Mouse (Mus musculus) thymus, postnatal 25 days (tissue): Measurements from ENCODE around the gene Scaf8.
"Not testable (repeated sequence)": the region's sequence is repeated elsewhere in the genome, so short reads cannot be mapped to it uniquely, and the experiment has no call there.

Source experiments
- DNase-seq: peaks from one replicate; pipeline ENCODE4 v3.0.0; 2022

Gene Scaf8

DNA sequence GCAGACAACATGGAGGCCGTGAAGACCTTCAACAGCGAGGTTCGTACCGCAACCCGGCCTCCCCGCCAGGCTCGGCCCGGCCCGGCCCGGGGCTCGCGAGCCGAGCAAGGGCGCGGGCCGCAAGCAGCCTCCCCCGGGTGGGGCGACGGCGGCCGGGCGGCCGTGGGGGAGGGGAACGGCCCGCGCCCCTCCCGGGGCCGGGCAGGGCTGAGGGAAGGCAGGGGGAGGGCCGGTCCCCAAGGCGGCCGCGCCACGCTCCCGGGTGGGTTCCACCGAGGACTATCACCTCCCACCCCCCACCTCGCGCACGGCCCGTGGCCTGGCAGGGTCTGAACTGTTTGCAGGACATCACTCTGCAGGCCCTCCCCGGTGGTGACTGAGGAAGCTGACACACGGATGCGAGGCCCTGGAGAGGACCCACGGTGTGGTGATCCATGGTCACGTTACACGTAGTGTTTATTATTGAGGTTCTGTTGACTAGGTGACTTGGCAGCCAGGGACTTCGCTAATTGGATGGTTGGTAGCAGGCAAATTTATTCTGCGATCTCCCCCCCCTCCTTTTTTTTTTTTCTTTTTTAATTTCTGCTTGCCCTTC lies 705 bp downstream of the Scaf8 start:
- DNase-seq: peak; percentile 57

- DNase-seq: not testable (repeated sequence)
Measured at GRCm38 (mm10) chr17:3120949-3121348, 6.2 kb downstream of the Scaf8 start.

GRCm38 (mm10) chr17:3123581-3123980 lies 8.8 kb downstream of the Scaf8 start:
- not testable (repeated sequence) for DNase-seq

DNA sequence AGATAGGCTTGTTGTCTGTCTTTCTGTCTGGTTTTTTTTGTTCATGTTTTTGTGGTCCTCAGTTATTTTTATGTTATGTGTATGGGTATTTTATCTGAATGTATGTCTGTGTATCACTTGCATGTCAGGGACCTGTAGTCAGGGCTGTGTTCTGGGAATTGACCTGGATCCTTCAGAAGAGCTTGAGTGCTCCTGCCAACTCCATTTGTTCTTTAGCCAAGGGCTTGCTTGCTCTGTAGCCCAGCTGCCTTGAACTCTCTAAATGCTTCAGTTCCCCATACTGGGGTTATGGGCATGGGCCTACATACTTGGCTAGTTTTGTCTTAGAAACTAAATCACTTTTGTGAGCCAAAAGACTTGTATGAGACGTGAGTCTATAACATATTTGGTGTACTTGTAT lies 13.9 kb downstream of the Scaf8 start:
- no peak for DNase-seq

DNA sequence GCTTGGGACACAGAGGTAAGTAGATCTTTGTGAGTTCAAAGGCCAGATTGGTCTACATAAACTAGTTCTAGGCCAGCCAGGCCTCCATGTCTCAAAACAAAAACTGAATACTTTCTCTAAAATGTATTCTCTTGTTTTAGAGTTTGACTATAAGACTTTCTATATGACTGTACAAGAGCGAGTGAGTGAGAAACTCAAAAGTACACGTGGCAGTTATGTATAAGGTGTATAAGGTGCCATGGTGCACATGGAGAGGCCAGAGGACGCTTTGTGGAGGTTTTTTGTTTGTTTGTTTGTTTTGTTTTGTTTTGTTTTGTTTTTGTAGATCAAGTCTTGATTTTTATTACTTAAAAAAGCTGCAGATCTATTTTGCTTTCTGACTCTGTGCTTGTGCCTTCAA lies 15.0 kb downstream of the Scaf8 start:
- no peak for DNase-seq

DNA sequence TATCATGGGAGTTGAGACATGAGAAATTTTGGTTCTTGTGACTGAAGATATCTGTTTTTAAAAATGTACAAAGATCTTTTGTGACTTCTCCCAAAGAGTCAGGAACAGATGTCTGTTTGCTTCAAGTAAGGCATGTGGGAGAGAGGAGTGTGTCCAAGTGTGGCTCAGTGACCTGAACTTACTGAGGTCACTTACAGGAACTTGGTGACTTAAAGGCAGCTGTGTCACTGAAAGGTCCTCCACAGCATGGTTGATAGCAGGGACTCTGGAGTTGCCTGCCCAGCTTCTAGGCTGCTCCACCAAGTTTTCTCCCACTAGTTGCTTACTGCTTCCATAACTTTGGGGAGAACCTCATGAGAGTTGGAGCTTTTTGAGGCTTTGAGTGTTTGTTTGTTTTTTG lies 20.6 kb downstream of the Scaf8 start:
- no peak for DNase-seq

GRCm38 (mm10) chr17:3136127-3136526 lies 21.4 kb downstream of the Scaf8 start:
- no peak for DNase-seq

- no peak for DNase-seq
Measured at GRCm38 (mm10) chr17:3138387-3138786, 23.6 kb downstream of the Scaf8 start.

GRCm38 (mm10) chr17:3140100-3140499 lies 25.3 kb downstream of the Scaf8 start:
- DNase-seq: no peak

DNA sequence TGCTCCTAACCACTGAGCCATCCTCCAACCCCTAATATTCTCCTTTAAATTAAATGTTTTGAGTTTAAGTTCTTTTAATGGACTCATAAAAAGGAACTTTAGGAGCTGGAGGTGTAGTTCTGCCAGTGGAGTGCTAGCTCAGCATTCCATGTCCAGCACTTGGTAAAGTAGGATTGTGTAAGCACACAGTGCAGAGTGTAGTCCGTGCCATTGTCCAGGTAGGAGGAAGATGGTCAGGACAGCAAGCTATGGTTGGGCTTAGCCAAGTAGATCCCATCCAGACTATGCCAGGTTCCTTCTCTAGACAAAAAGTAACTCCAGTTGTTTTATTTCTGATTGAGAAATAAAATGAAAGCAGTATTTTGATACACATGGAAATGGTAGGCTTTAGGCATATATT lies 34.1 kb downstream of the Scaf8 start:
- DNase-seq: no peak

DNA sequence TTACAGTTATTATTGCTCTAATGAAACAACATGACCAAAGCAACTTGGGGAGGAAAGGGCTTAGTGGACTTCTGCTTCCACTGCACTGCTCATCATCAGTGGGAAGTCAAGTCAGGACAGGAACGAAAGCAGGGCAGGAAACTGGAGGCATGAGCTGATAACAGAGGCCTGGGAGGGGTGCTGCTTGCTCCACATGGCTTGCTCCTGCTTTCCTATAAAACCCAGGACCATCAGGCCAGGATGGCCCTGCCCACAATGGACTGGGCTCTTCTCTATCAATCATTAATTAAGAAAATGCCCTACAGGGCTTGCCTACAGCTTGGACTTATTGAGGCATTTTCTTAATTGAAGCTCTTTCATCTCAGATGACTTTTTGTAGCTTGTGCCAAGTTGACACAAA lies 34.8 kb downstream of the Scaf8 start:
- DNase-seq: no peak

DNA sequence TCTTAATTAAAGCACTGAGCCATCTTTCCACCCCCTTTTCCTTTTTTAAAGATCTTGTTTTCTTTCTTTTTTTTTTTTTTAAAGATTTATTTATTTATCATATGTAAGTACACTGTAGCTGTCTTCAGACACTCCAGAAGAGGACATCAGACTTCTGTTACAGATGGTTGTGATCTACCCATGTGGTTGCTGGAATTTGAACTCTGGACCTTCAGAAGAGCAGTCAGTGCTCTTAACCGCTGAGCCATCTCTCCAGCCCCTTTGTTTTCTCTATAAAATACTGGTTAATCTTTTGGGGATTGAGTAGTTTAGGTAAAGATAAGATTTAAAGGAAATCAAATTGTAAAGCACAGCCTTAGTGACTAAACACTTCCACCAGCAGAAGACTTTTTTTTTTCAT lies 35.9 kb downstream of the Scaf8 start:
- not testable (repeated sequence) for DNase-seq

DNA sequence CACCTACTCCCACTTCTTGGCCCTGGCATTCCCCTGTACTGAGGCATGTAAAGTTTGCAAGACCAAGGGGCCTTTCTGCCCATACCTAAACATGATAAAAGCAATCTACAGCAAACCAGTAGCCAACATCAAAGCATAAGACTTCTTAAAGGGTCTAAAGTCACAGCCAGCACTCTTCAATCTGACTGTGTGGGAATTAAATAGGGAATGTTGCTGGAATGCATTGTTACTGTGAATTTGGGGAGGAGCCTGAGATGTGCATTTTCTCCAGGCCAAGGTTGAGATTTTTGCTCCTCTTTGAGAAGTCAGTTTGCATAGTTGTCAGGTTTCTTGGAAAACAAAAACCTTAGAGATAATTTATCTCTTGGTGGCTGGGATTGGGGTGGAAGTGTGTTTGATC lies 36.4 kb downstream of the Scaf8 start:
- DNase-seq: no peak

GRCm38 (mm10) chr17:3156176-3156575 lies 41.4 kb downstream of the Scaf8 start:
- peak; percentile 11 for DNase-seq

- DNase-seq: no peak
Measured at GRCm38 (mm10) chr17:3157016-3157415, 42.2 kb downstream of the Scaf8 start.

- DNase-seq: no peak
Measured at GRCm38 (mm10) chr17:3162905-3163304, 48.1 kb downstream of the Scaf8 start.

DNA sequence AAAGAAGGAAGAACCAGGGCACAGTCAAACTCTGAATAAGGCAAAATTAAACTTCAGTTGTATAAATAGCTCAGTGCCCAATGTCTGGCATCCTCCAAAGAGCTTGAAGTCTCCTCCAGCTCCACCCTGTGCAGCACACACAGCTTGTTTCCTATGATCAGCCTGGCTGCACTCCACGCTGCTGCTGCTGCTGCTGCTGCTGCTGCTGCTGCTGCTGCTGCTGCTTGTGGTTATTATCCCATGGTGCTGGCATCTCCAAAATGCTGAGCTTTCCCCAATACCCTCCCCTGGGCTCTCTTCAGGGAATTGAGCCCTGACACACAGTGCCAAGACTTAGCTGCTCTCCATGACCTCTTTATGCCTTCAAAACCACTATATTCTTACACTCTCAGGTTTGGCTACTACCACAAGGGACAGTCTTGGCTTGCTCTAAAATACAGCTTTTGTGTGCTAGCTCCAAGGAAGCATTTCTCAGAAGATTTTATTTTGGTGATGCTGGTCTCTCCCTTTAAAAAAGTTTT lies 65.7 kb downstream of the Scaf8 start:
- not testable (repeated sequence) for DNase-seq

DNA sequence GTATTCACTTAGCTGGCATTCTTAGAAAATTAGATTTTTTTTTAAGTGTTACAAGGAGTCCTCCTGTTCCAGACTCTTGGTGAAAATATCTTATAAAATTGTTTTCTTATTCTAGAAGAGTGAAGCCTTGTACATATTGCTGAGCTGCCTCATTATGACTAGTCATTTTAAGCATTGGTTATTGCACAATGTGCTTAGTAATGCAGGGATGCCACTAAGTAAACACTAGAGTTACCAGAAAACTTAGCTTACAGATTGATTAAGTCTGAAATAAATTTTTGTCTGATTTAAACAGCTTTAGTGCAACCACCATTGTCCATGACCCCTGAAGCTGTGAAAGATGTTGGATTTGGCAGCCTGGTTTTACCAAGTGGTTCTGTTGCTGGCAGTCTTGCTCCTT lies 80.7 kb downstream of the Scaf8 start:
- DNase-seq: not testable (repeated sequence)

DNA sequence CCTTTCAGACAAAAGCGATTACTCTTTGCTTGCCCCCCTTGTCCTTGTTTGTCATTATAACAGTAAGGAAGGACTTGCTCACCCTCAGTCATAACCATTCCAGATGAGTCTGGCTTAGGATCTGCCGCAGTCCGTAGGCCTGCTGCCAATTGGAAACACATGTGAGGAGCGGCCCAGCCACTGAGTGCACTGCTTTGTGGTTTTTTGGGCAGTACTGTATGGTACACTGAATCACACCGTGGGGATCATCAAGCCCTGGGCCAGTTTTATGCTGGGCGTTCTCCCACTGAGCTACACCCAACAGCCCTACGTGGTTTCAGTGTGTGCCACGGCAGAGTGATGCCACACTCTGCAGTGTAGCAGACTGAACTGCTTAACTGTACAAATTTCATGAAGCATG lies 85.6 kb downstream of the Scaf8 start:
- DNase-seq: no peak

DNA sequence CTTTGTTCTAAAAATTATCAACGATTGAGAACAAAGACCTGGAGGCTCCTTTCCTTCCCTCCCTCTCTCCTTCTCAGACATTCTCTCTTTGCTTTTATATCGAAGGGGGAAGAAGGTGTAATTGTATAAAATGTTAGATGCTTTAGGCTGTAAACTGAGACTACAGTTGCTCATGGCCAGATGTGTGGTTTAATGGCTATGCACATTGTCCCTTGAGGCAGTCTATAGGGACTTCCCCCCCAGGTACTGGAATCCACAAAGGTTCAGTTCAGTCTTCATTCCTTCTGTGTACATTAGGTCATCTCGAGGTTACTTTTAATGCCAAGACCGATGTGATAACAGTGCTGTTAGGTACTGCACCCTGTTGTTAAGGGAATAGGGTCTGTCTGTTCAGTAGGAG lies 89.1 kb downstream of the Scaf8 start:
- DNase-seq: no peak

DNA sequence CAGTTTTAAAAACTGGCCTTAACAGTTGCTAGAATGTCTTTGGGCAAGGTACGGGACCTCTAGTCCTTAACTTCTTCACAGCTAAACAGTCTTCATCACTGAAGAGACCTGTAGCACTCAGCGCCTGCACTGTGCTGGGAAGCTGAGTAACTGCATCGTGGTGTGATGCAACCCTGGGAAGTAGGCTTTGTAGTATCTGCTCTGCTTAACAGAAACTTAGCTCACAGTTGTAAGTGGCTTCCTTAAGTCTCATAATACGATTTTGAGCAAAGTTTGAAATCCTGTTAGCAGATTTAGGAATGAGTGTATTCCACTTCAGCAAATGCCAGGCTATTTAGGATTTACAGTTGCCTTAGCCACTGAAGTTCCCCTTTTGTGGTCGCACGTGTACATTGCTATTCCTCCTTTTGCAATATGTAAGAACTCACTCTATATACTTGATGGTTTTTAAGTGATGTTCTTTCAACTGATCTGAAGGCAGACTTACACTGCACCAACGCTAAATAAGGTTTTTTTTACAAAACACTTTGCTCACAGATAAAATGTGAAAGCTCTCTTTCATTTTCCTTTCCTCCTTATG lies 90.1 kb downstream of the Scaf8 start:
- DNase-seq: no peak

DNA sequence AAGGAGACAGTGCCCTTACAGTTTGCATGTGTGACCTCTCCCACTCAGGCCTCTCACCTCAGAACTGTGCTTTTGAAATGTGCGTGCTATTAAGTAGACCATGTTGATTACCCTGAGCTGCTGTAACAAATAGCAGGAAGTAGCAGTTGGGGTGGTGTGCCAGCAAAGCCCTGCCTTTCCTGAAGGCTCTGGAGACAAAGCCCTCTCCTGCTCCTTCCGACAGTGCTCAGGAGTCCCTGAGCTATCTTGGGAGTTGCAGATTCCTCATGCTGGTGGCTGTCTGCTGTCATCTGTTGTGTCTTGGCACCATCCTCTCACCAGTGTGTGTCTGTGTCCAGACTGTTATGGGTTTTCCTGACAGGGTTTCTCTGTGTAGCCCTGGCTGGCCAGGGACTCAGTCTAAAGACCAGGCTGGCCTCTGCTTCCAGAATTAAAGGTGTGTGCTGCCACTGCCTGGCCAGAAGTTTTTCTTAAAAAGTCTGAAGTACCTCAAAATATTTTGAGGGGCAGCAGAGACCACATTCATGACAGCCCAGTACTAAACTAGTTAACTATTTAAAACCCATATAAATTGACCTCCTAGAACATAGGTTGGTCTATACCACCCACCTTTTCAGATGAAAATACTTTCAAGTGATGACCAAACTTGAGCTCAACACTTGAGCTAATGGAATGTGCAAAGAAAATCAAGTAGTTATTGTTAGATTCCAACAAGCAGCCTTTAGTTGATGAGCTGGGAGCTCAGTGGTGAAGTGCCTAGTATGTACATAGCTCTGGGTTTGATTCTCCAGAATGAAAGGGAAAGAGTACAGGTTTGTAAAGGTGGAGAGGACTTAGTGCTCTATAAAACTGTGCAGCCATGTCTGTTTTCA lies 92.0 kb downstream of the Scaf8 start:
- DNase-seq: no peak

DNA sequence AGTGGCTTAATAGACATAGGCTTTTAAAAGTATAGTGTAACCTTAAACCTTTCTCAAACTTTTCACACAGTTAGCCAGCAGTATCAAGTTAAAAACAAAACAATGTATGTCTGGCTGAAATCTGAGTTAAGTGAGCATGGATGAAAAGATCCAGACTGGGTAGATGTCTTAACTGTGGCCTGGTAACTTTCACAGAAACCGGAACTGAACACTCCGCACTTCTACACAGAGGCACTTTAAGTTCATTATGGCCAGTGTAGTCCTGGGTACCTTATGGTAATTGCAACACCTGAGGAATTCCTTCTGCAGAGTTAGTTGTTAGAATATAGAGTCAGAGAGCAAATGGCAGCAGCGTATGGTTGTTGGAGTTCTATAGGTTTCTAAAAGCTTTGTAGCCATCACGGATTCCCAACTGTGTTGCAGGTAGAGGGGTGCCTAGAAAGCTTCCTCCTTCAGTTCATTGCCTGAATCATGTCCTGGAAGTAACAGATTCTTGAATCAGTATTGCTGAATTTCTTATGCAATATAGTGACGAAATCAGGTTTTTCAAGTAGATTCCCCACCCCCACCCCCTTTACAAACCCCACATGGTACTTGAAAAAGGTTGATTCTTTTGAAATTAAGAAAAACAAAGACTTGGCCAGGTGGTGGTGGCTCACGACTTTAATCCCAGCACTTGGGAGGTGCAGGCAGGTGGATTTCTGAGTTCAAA lies 92.9 kb downstream of the Scaf8 start:
- DNase-seq: no peak
